Mouse (Mus musculus) small intestine, adult 2 months (tissue): Measurements from ENCODE around the gene Npas3. TPM values are rescaled to one million over a fixed set of nuclear protein-coding genes. Genes with fewer than 3 reads are reported as not detected.

Experiments used
- H3K27ac ChIP-seq: fragments of 200-500 bp; 2 replicates; pipeline ENCODE4 v1.5.1; 2012; ENCODE audit warnings: low read depth, low read length, control low read depth, inconsistent platforms; ENCODE audit not compliant: insufficient read depth
- H3K27me3 ChIP-seq: fragments of 200-500 bp; 2 replicates; pipeline ENCODE4 v1.6.1; 2012; ENCODE audit warnings: mild to moderate bottlenecking, moderate library complexity, low read length, inconsistent platforms; ENCODE audit not compliant: control insufficient read depth, insufficient read depth
- H3K36me3 ChIP-seq: fragments of 200-500 bp; 2 replicates; pipeline ENCODE4 v1.6.1; 2012; ENCODE audit warnings: mild to moderate bottlenecking, low read length, control low read depth, inconsistent platforms; ENCODE audit not compliant: control insufficient read depth, insufficient read depth
- H3K4me1 ChIP-seq: fragments of 200-500 bp; 2 replicates; pipeline ENCODE4 v1.6.1; 2012; ENCODE audit warnings: low read length, inconsistent platforms, mixed read lengths; ENCODE audit not compliant: control insufficient read depth, insufficient read depth, insufficient read length
- H3K4me3 ChIP-seq: fragments of 200-500 bp; 2 replicates; pipeline ENCODE4 v1.5.1; 2012; ENCODE audit warnings: low read depth, mild to moderate bottlenecking, control low read depth, inconsistent platforms, low read length, moderate library complexity
- CTCF ChIP-seq: fragments of 200-500 bp; IDR thresholded peaks from 2 replicates; pipeline ENCODE4 v1.5.1; 2012; ENCODE audit warnings: low read depth, mild to moderate bottlenecking, control low read depth, inconsistent platforms, low read length, moderate library complexity, mixed read lengths; ENCODE audit not compliant: insufficient replicate concordance, insufficient read length; ENCODE audit errors: extremely low read depth
- POLR2A ChIP-seq: fragments of 200-500 bp; IDR thresholded peaks from 2 replicates; pipeline ENCODE4 v1.6.1; 2012; ENCODE audit warnings: low read depth, mild to moderate bottlenecking, control low read depth, inconsistent platforms, low read length, moderate library complexity
- WGBS: fragments of 180-500 bp; shearing (Covaris S2); methylation state at CpG from one replicate; pipeline ENCODE4 v1.1.7; 2018; 5-methylcytosine and 5-hydroxymethylcytosine counted together
- polyA plus RNA-seq: library from polyadenylated mRNA; depleted of rRNA; stranded (reverse); fragments of >200 nt; gene quantifications from 2 replicates; pipeline ENCODE4 v1.2.3, GENCODE M21; 2012

The Npas3 gene
- polyA plus RNA-seq, 1 experiment, result 0.13 TPM

- Histone ChIP-seq H3K27me3 (no peaks in the 10 kb centered on the region), H3K4me3 (no peak overlapping the region), H3K4me1 (no peaks in the 10 kb centered on the region), H3K36me3 (no peaks in the 10 kb centered on the region), H3K27ac (no peak overlapping the region)
- TF ChIP-seq POLR2A (no peak), CTCF (no peak)
- WGBS, result 33% methylated on average over 2 of the region's 2 CpGs
Measured at GRCm38 (mm10) chr12:53442029-53442428, 193.6 kb downstream of the Npas3 start.

DNA sequence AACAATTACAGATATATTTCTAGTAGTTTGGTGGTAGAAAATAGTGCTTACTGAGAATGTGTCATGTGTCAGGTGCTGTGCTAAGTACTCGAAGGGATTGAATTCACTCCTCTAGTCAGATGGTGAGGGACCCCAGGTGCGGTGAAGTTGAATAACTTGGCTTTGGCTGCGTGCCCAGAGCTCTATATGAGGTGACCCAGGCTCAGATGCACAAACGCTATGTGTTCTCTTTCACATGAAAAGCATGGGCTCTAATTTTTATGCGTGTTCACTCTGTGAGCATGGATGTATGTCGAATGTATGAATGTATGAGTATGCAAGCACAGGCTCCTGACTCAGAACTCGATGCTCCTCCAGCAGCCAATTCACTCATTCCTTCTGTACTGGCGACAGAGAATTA is 199.0 kb downstream of the Npas3 start:
- Histone ChIP-seq H3K4me1 (no peaks in the 10 kb centered on the region), H3K27ac (no peak overlapping the region), H3K36me3 (no peaks in the 10 kb centered on the region), H3K4me3 (no peak overlapping the region), H3K27me3 (no peaks in the 10 kb centered on the region)
- 63% methylated on average over 8 of the region's 8 CpGs for WGBS
- TF ChIP-seq CTCF (no peak), POLR2A (no peak)

DNA sequence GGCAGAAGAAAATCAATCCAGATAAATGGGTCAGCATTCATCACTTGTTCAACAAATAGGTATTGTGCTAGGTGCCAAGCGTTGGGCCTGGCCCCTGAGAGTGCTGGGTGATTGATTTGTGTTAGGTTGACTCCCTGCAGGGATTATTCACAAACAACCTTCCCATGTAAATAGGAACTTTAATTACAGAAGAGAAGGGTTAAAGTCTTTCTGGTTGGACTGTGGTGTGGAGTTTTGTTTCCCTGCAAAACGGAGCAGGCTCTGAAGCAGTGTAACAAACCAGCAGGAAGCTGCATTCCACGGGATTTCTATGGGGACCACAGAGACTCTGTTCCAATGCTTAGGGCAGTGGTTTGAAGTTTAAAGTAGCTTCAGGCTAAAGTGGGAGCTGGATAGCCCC is 199.6 kb downstream of the Npas3 start:
- no peak overlapping the region for H3K4me3 ChIP-seq
- H3K4me1 ChIP-seq, result no peaks in the 10 kb centered on the region
- TF ChIP-seq POLR2A (no peak), CTCF (no peak)
- H3K36me3 ChIP-seq, result no peaks in the 10 kb centered on the region
- WGBS, result 33% methylated on average over 3 of the region's 3 CpGs
- no peaks in the 10 kb centered on the region for H3K27me3 ChIP-seq
- H3K27ac ChIP-seq, result no peak overlapping the region

- H3K27me3 ChIP-seq, result no peaks in the 10 kb centered on the region
Measured at GRCm38 (mm10) chr12:53467549-53467948, 219.1 kb downstream of the Npas3 start.

DNA sequence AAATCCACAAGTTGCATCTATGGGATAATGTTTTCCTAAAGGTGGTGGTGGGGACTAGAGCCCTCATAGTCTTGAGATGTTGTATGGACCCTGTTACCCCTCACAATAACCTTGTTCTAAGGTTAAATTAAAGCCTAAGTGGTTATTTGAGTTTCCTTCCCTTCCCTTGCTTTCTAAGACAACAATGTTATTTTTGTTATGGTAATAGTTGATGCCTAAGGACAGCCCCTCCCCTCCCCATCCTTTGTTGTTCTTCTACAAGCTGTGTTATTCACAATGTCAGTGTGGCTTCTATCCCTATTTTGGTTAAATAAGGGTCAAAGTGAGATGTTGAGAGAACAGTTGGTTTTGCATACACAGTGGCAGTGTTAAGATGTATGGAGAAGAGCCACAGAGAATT is 226.0 kb downstream of the Npas3 start:
- H3K4me3 ChIP-seq, result no peak overlapping the region
- TF ChIP-seq POLR2A (no peak), CTCF (no peak)
- no peaks in the 10 kb centered on the region for H3K4me1 ChIP-seq
- H3K27me3 ChIP-seq, result no peaks in the 10 kb centered on the region
- no peaks in the 10 kb centered on the region for H3K36me3 ChIP-seq
- no peak overlapping the region for H3K27ac ChIP-seq

More at GRCm38 (mm10) chr12:53467549-53467948, 219.1 kb downstream of the Npas3 start:
- no peaks in the 10 kb centered on the region for H3K36me3 ChIP-seq
- H3K4me1 ChIP-seq, result no peaks in the 10 kb centered on the region
- no peak overlapping the region for H3K27ac ChIP-seq
- no peak overlapping the region for H3K4me3 ChIP-seq
- TF ChIP-seq POLR2A (no peak), CTCF (no peak)

DNA sequence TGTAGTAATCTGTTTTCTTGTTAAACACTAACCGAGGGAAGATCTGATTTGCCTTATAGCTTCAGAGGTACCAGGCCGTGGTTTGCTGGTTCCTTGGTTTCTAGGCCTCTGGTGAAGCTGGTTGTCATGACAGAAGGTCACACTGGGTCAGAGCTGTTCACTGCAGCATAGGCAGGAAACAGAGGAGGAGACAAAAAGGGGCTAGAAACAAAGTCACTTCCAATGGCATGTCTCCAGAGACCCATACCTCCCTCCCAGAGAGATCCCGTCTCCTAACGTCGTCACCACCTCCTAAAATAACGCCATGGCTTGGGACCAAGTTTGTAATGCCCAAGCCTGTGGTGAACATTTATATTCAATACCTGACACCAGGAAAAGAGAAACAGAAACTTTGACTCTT is 236.4 kb downstream of the Npas3 start:
- Histone ChIP-seq H3K27ac (no peak overlapping the region), H3K27me3 (no peaks in the 10 kb centered on the region), H3K36me3 (no peaks in the 10 kb centered on the region), H3K4me3 (no peak overlapping the region), H3K4me1 (no peaks in the 10 kb centered on the region)
- TF ChIP-seq CTCF, result no peak
- no peak for TF ChIP-seq POLR2A
- WGBS, result 79% methylated on average over 6 of the region's 6 CpGs

DNA sequence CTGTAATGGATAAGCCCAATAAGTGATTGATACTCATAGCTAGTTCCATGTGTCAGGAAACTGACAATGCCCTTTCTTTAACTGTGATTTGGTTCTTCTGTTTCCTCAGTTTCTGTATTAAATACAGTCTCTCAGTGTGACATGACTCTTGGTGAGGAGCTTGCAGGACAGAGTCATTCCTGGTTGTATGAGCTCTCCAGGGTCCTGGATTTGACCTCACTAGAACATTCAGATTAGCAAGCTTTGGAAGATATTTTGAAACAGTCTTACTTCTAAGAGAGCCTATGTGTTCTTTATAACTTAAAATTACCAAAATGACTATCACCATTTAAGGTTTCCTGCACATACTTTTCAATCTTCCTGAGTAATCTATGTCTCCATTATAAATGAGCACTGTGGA is 247.9 kb downstream of the Npas3 start:
- TF ChIP-seq CTCF, result no peak
- TF ChIP-seq POLR2A, result no peak
- no peaks in the 10 kb centered on the region for H3K27me3 ChIP-seq
- no peak overlapping the region for H3K4me3 ChIP-seq
- H3K4me1 ChIP-seq, result no peaks in the 10 kb centered on the region
- H3K36me3 ChIP-seq, result no peaks in the 10 kb centered on the region
- H3K27ac ChIP-seq, result no peak overlapping the region

DNA sequence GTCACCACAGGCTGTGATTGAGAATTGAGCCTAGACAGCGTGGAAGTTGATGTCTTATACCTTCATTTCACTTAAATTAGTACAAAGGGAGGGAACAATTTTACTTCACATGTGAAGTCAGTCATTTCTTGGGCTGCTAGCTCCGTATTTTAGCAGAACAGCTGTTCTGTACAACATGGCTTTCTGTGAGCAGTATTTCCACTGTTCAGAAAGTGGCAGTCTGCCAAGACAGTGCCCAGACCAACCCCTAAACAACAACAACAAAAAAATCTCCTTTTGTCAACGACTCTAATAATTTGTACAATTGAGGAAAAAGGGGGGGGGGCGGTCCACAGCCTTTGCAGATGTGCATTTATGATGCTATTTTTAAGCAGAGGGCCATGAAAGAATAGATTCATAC is 266.4 kb downstream of the Npas3 start:
- TF ChIP-seq CTCF (no peak), POLR2A (no peak)
- Histone ChIP-seq H3K4me1 (no peaks in the 10 kb centered on the region), H3K36me3 (no peaks in the 10 kb centered on the region), H3K27ac (no peak overlapping the region), H3K4me3 (no peak overlapping the region), H3K27me3 (no peaks in the 10 kb centered on the region)
- WGBS, result 66% methylated on average over 4 of the region's 4 CpGs
